Comparison of ENCODE assay signal across 25 mouse cellular contexts in the genomic region with DNA sequence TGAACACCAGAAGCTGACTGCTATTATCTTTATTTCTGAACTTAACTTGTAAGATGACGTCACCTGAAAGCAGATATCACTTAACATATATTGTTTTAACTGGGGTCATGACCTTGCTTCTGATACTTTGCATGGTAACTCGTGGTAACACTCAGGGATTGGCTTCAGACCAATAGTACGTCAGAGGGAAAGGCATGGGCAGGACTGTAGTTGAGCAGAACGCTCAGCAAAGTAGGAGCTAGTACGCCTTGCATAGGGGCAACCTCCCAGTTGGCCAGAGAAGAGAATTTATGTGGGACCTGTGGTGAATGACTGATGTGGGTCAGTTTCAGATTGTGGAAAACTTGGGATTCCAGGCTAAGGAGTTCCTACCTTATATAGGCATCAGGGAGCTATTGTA. TPM values are rescaled to one million over a fixed set of nuclear protein-coding genes. Genes with fewer than 3 reads are reported as not detected.
DNase-seq lines count a peak whose midpoint lies in the region; ATAC-seq and TF ChIP-seq lines count a peak whose summit lies in the region.
"Had no signal": no experiment of that assay in that cellular context is flagged by ENCODE, and none has a peak within 500 bp of the region (broad histone marks: within the 10 kb centered on the region; RNA-seq: fewer than 3 reads in every experiment).

No protein-coding gene starts in this region.

- H3K9me3 ChIP-seq in heart, embryonic 14.5 days (ENCODE audit: control insufficient read depth, low read length), result no peaks in the 10 kb centered on the region
- H3K9me3 ChIP-seq in heart, embryonic 11.5 days (replicated peaks; ENCODE audit: control insufficient read depth, low read length), result no peaks in the 10 kb centered on the region
- no peaks in the 10 kb centered on the region for H3K9me3 ChIP-seq in limb, embryonic 13.5 days
- H3K9me3 ChIP-seq in limb, embryonic 10.5 days (replicated peaks), result no peaks in the 10 kb centered on the region
- H3K9me3 ChIP-seq in embryonic facial prominence, embryonic 14.5 days (ENCODE audit: control insufficient read depth, low read length), result no peaks in the 10 kb centered on the region
- no peaks in the 10 kb centered on the region for H3K9me3 ChIP-seq in limb, embryonic 14.5 days (ENCODE audit: control insufficient read depth, low read length)
- H3K9me3 ChIP-seq: embryonic facial prominence, embryonic 12.5 days; heart, embryonic 13.5 days; hindbrain, embryonic 12.5 days; hindbrain, embryonic 15.5 days had no signal

- ATAC-seq in heart, embryonic 14.5 days (ENCODE audit: insufficient number of reproducible peaks, insufficient read depth, low FRiP score, low read depth), result peak; percentile 43; the same call in 1 of the 2 replicates
- no peak for ATAC-seq in heart, embryonic 11.5 days (replicated peaks; ENCODE audit: insufficient number of reproducible peaks, low FRiP score, low TSS enrichment)
- 0 out of 2 replicates have a peak, but pooled peaks have one; percentile 55 for ATAC-seq in limb, embryonic 13.5 days (ENCODE audit: low FRiP score, low read depth)
- ATAC-seq in embryonic facial prominence, embryonic 14.5 days (ENCODE audit: low read depth), result 0 out of 2 replicates have a peak, but pooled peaks have one; percentile 26
- peak; percentile 53; the same call in 1 of the 2 replicates for ATAC-seq in limb, embryonic 14.5 days (ENCODE audit: low FRiP score, low read depth)
- ATAC-seq: forebrain, embryonic 14.5 days; forebrain, postnatal 0 days; intestine, postnatal 0 days; Patski had no signal

- no peak for TF ChIP-seq CTCF in layer of hippocampus, adult 2 months (conservative IDR thresholded peaks at IDR 0.05)

- no peak overlapping the region for H3K9ac ChIP-seq in heart, embryonic 14.5 days (ENCODE audit: low read length)
- no peak overlapping the region for H3K9ac ChIP-seq in heart, embryonic 11.5 days (ENCODE audit: low read depth, low read length)
- H3K9ac ChIP-seq in limb, embryonic 13.5 days, result no peak overlapping the region
- no peak overlapping the region for H3K9ac ChIP-seq in embryonic facial prominence, embryonic 14.5 days (ENCODE audit: low read depth, low read length)
- H3K9ac ChIP-seq in limb, embryonic 14.5 days (ENCODE audit: low read depth, low read length, severe bottlenecking), result no peak overlapping the region
- H3K9ac ChIP-seq: embryonic facial prominence, embryonic 12.5 days; forebrain, postnatal 0 days; heart, embryonic 13.5 days; hindbrain, embryonic 12.5 days; hindbrain, embryonic 15.5 days had no signal

- WGBS in heart, embryonic 14.5 days, result 34% methylated on average over 5 of the region's 5 CpGs
- WGBS in heart, embryonic 11.5 days (ENCODE audit: insufficient replicate concordance), result 46% methylated on average over 5 of the region's 5 CpGs
- 53% methylated on average over 5 of the region's 5 CpGs for WGBS in limb, embryonic 13.5 days
- 76% methylated on average over 5 of the region's 5 CpGs for WGBS in limb, embryonic 10.5 days
- 53% methylated on average over 5 of the region's 5 CpGs for WGBS in embryonic facial prominence, embryonic 14.5 days
- WGBS in limb, embryonic 14.5 days, result 48% methylated on average over 5 of the region's 5 CpGs

- H3K27ac ChIP-seq in heart, embryonic 14.5 days (replicated peaks in 1 of 2; ENCODE audit: control insufficient read depth in 1 of 2, insufficient read depth in 1 of 2, low read depth in 2 of 2, low read length in 2 of 2), result no peak overlapping the region
- H3K27ac ChIP-seq in heart, embryonic 11.5 days (ENCODE audit: low read depth, low read length), result no peak overlapping the region
- H3K27ac ChIP-seq in limb, embryonic 13.5 days, result no peak overlapping the region; the same call in 1 of the 2 replicates
- H3K27ac ChIP-seq in limb, embryonic 10.5 days, result no peak overlapping the region
- no peak overlapping the region for H3K27ac ChIP-seq in embryonic facial prominence, embryonic 14.5 days (replicated peaks; ENCODE audit: low read depth, low read length)
- H3K27ac ChIP-seq in limb, embryonic 14.5 days (replicated peaks; ENCODE audit: low read depth, low read length), result peak overlapping the region; percentile 53; the same call in 1 of the 2 replicates
- no peak overlapping the region for H3K27ac ChIP-seq in layer of hippocampus, adult 2 months
- H3K27ac ChIP-seq: embryonic facial prominence, embryonic 12.5 days; gastrocnemius, adult 2 months; heart, embryonic 13.5 days; hindbrain, embryonic 12.5 days; hindbrain, embryonic 15.5 days had no signal

- no peaks in the 10 kb centered on the region for H3K36me3 ChIP-seq in heart, embryonic 14.5 days (ENCODE audit: control insufficient read depth, insufficient read depth, low read length)
- no peaks in the 10 kb centered on the region for H3K36me3 ChIP-seq in heart, embryonic 11.5 days (ENCODE audit: control insufficient read depth, insufficient read depth, low read length)
- H3K36me3 ChIP-seq in limb, embryonic 13.5 days, result no peaks in the 10 kb centered on the region
- no peaks in the 10 kb centered on the region for H3K36me3 ChIP-seq in limb, embryonic 10.5 days
- H3K36me3 ChIP-seq in embryonic facial prominence, embryonic 14.5 days (ENCODE audit: control insufficient read depth, insufficient read depth, low read length), result no peaks in the 10 kb centered on the region
- no peaks in the 10 kb centered on the region for H3K36me3 ChIP-seq in limb, embryonic 14.5 days (ENCODE audit: control insufficient read depth, insufficient read depth, low read length)
- H3K36me3 ChIP-seq: embryonic facial prominence, embryonic 12.5 days; heart, embryonic 13.5 days; hindbrain, embryonic 12.5 days; hindbrain, embryonic 15.5 days had no signal

- no peak for TF ChIP-seq POLR2A in limb, embryonic 14.5 days (IDR thresholded peaks at IDR 0.05; ENCODE audit: borderline replicate concordance, extremely low read depth, insufficient read depth, insufficient read length)

- no peak for DNase-seq in limb, embryonic 10.5 days (ENCODE audit: low spot score)
- DNase-seq in embryonic facial prominence, embryonic 14.5 days (ENCODE audit: low spot score), result peak; percentile 57
- peak; percentile 33 for DNase-seq in limb, embryonic 14.5 days (ENCODE audit: low spot score)
- no peak for DNase-seq in layer of hippocampus, adult 2 months (ENCODE audit: low spot score in 2 of 2)
- DNase-seq in B cell, adult 2 months, result no peak
- DNase-seq: adrenal gland, postnatal 10 days; adrenal gland, postnatal 36 days; cerebellum, adult 18-20 months; cerebellum, adult 9-10 months; cerebellum, postnatal 14 days; forebrain, postnatal 0 days; gastrocnemius, adult 2 months; gastrocnemius, postnatal 14 days; heart, adult 11 months; heart, postnatal 36 days had no signal

- no peak overlapping the region for H3K4me2 ChIP-seq in heart, embryonic 14.5 days (ENCODE audit: low read length)
- H3K4me2 ChIP-seq in heart, embryonic 11.5 days, result no peak overlapping the region
- H3K4me2 ChIP-seq in limb, embryonic 13.5 days (replicated peaks), result no peak overlapping the region
- no peak overlapping the region for H3K4me2 ChIP-seq in embryonic facial prominence, embryonic 14.5 days (ENCODE audit: low read depth, low read length)
- no peak overlapping the region for H3K4me2 ChIP-seq in limb, embryonic 14.5 days (replicated peaks; ENCODE audit: low read depth, low read length, severe bottlenecking)
- H3K4me2 ChIP-seq: embryonic facial prominence, embryonic 12.5 days; heart, embryonic 13.5 days; hindbrain, embryonic 12.5 days; hindbrain, embryonic 15.5 days had no signal

- H3K4me3 ChIP-seq in heart, embryonic 14.5 days (ENCODE audit: control insufficient read depth in 1 of 2, insufficient read depth in 1 of 2, low read depth in 1 of 2, low read length in 2 of 2), result no peak overlapping the region
- H3K4me3 ChIP-seq in heart, embryonic 11.5 days (ENCODE audit: low read depth, low read length), result no peak overlapping the region
- no peak overlapping the region for H3K4me3 ChIP-seq in limb, embryonic 13.5 days
- no peak overlapping the region for H3K4me3 ChIP-seq in limb, embryonic 10.5 days
- no peak overlapping the region for H3K4me3 ChIP-seq in embryonic facial prominence, embryonic 14.5 days (ENCODE audit: low read depth, low read length)
- H3K4me3 ChIP-seq in limb, embryonic 14.5 days (replicated peaks; ENCODE audit: low read length), result no peak overlapping the region
- H3K4me3 ChIP-seq in layer of hippocampus, adult 2 months, result no peak overlapping the region
- H3K4me3 ChIP-seq: embryonic facial prominence, embryonic 12.5 days; gastrocnemius, adult 2 months; heart, embryonic 13.5 days; hindbrain, embryonic 12.5 days; hindbrain, embryonic 15.5 days had no signal

- peaks cover 3 to 19% of the 10 kb centered on the region in 2 experiments; a peak in 3 of 4 replicates for H3K4me1 ChIP-seq in heart, embryonic 14.5 days (ENCODE audit: control insufficient read depth in 2 of 2, insufficient read depth in 2 of 2, low read length in 2 of 2)
- no peaks in the 10 kb centered on the region; the same call in 1 of the 2 replicates for H3K4me1 ChIP-seq in heart, embryonic 11.5 days (ENCODE audit: control insufficient read depth, insufficient read depth, low read length)
- peaks cover 25% of the 10 kb centered on the region for H3K4me1 ChIP-seq in limb, embryonic 13.5 days
- H3K4me1 ChIP-seq in limb, embryonic 10.5 days, result no peaks in the 10 kb centered on the region
- H3K4me1 ChIP-seq in embryonic facial prominence, embryonic 14.5 days (ENCODE audit: control insufficient read depth, insufficient read depth, low read length), result 0 out of 2 replicates have a peak, but pooled peaks cover 4% of the 10 kb centered on the region
- peaks cover 26% of the 10 kb centered on the region for H3K4me1 ChIP-seq in limb, embryonic 14.5 days (ENCODE audit: control insufficient read depth, insufficient read depth, low read length)
- H3K4me1 ChIP-seq: hindbrain, embryonic 12.5 days; hindbrain, embryonic 15.5 days had no signal

- no peaks in the 10 kb centered on the region for H3K27me3 ChIP-seq in heart, embryonic 14.5 days (ENCODE audit: control insufficient read depth, insufficient read depth, low read length)
- no peaks in the 10 kb centered on the region for H3K27me3 ChIP-seq in heart, embryonic 11.5 days (ENCODE audit: control insufficient read depth, insufficient read depth, low read length)
- H3K27me3 ChIP-seq in limb, embryonic 13.5 days, result no peaks in the 10 kb centered on the region
- H3K27me3 ChIP-seq in limb, embryonic 10.5 days (ENCODE audit: low read depth, poor library complexity, severe bottlenecking), result no peaks in the 10 kb centered on the region
- H3K27me3 ChIP-seq in embryonic facial prominence, embryonic 14.5 days (replicated peaks; ENCODE audit: control insufficient read depth, insufficient read depth, low read length), result no peaks in the 10 kb centered on the region
- no peaks in the 10 kb centered on the region for H3K27me3 ChIP-seq in limb, embryonic 14.5 days (ENCODE audit: control insufficient read depth, insufficient read depth, low read length)
- H3K27me3 ChIP-seq: embryonic facial prominence, embryonic 12.5 days; heart, embryonic 13.5 days; hindbrain, embryonic 12.5 days; hindbrain, embryonic 15.5 days had no signal

RNA-seq across cellular contexts. Expression of gene Tab2, which starts 35.6 kb away (rescaled TPM):
- 23.7 and 27.0 TPM in 2 replicates for polyA plus RNA-seq in heart, embryonic 14.5 days (2014; fragmentation: Nextera tagmentation; extraction: Ambion mirVana)
- 24.8 and 28.4 TPM in 2 replicates for polyA plus RNA-seq in heart, embryonic 11.5 days (2014; fragmentation: Nextera tagmentation; extraction: Ambion mirVana)
- polyA plus RNA-seq in limb, embryonic 13.5 days (2015; fragmentation: Nextera tagmentation; extraction: Ambion mirVana), result 29.7 and 30.4 TPM in 2 replicates
- 14.0 and 19.7 TPM in 2 replicates for polyA plus RNA-seq in limb, embryonic 10.5 days (2016; fragmentation: Nextera tagmentation; extraction: Ambion mirVana)
- polyA plus RNA-seq in embryonic facial prominence, embryonic 14.5 days (2014; fragmentation: Nextera tagmentation; extraction: Ambion mirVana), result 34.9 and 37.0 TPM in 2 replicates
- polyA plus RNA-seq in limb, embryonic 14.5 days (2012; rRNA removed), result 75.3 and 94.7 TPM in 2 replicates
- 36.2 and 39.4 TPM in 2 replicates for polyA plus RNA-seq in limb, embryonic 14.5 days (2014; fragmentation: Nextera tagmentation; extraction: Ambion mirVana)
- total RNA-seq in layer of hippocampus, adult 2 months (2021), result 10 to 100 TPM; 57.3 to 58.0 TPM

Comparison
In these comparisons a context has a peak if more than half of its experiments do, and no peak if none do; other contexts are left out.
1. DNase-seq: peak in embryonic facial prominence, embryonic 14.5 days (single experiment) and limb, embryonic 14.5 days (single experiment); none in limb, embryonic 10.5 days (single experiment), layer of hippocampus, adult 2 months (0 of 2) and B cell, adult 2 months (0 of 2).